Mouse (Mus musculus): ENCODE measurements at regions not wholly inside any gene's neighbourhood (a gene's known extent, or its start where the extent isn't known, plus 50 kb on each side); places are given as distances from the start of the nearest gene placed in this dataset.

- DNase-seq (ENCODE audit: low spot score in 2 of 2) = no peak
Observed at GRCm38 (mm10) chr19:16075512-16076086, 57.0 kb upstream of the Gnaq start.

- no peak for DNase-seq (ENCODE audit: low spot score in 2 of 2)
Observed at GRCm38 (mm10) chr19:16075026-16075425, 57.6 kb upstream of the Gnaq start.

- no peak for DNase-seq (ENCODE audit: low spot score in 2 of 2)
Observed at GRCm38 (mm10) chr19:16067314-16067713, 65.3 kb upstream of the Gnaq start.

- peak in 1 of 2 experiments; percentile 3 for DNase-seq (ENCODE audit: low spot score in 2 of 2)
Observed at GRCm38 (mm10) chr19:16064911-16065310, 67.7 kb upstream of the Gnaq start.

- peak; percentile 55 to 70 for DNase-seq (ENCODE audit: low spot score in 2 of 2)
Observed at GRCm38 (mm10) chr19:16063916-16064580, 68.6 kb upstream of the Gnaq start.

GRCm38 (mm10) chr19:16063533-16063915, 69.1 kb upstream of the Gnaq start:
- DNase-seq (ENCODE audit: low spot score in 2 of 2) = no peak

- DNase-seq (ENCODE audit: low spot score in 2 of 2) = no peak
Observed at GRCm38 (mm10) chr19:16061821-16062220, 70.8 kb upstream of the Gnaq start.

- no peak for DNase-seq (ENCODE audit: low spot score in 2 of 2)
Observed at GRCm38 (mm10) chr19:16059026-16059425, 73.6 kb upstream of the Gnaq start.

GRCm38 (mm10) chr19:16050220-16051055, 65.6 kb upstream of the Cep78 start:
- no peak for DNase-seq (ENCODE audit: low spot score in 2 of 2)

- DNase-seq (ENCODE audit: low spot score in 2 of 2) = no peak
Observed at GRCm38 (mm10) chr19:16049646-16050045, 64.9 kb upstream of the Cep78 start.

GRCm38 (mm10) chr19:16046977-16047376, 62.2 kb upstream of the Cep78 start:
- DNase-seq (ENCODE audit: low spot score in 2 of 2) = no peak

- no peak for DNase-seq (ENCODE audit: low spot score in 2 of 2)
Observed at GRCm38 (mm10) chr19:16045261-16045660, 60.5 kb upstream of the Cep78 start.

GRCm38 (mm10) chr19:16044169-16044568, 59.4 kb upstream of the Cep78 start:
- DNase-seq (ENCODE audit: low spot score in 2 of 2) = no peak

GRCm38 (mm10) chr19:16043007-16043406, 58.2 kb upstream of the Cep78 start:
- no peak for DNase-seq (ENCODE audit: low spot score in 2 of 2)

GRCm38 (mm10) chr19:16041891-16042290, 57.1 kb upstream of the Cep78 start:
- DNase-seq (ENCODE audit: low spot score in 2 of 2) = no peak

- no peak for DNase-seq (ENCODE audit: low spot score in 2 of 2)
Observed at GRCm38 (mm10) chr19:16037806-16038205, 53.0 kb upstream of the Cep78 start.
